Mouse (Mus musculus) retina, adult 2 months (tissue): Measurements from ENCODE around the gene Cask.

Experiments
- DNase-seq: peaks from one replicate; pipeline ENCODE4 v3.0.0-alpha.2; 2012; ENCODE audit warnings: low read depth, low spot score

Cask gene

GRCm38 (mm10) chrX:13631599-13632283 is 219.4 kb downstream of the Cask start, which contains the start of gene Gpr34:
Gene Gpr34 (plus strand): TSS chrX:13632089.
- DNase-seq, result no peak

DNA sequence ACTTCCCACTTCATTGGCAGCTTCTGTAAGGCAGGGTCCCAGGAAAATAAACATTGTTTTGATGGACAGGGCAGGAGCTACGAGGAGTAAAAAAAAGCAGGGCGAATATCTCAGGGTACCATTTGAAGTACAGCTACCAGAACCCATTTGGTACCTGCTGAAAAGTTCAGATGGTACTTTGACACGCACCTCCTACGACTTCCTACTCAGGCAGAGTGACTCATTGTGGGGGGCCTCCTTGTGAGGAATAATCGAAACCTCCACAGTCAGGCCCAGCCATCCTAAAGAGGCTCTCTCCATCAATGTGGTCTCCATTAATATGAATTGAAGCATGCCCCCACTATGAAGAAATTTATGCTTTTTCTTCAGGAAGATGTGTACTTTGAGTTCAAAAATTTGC is 228.5 kb downstream of the Cask start:
- DNase-seq, result no peak

DNA sequence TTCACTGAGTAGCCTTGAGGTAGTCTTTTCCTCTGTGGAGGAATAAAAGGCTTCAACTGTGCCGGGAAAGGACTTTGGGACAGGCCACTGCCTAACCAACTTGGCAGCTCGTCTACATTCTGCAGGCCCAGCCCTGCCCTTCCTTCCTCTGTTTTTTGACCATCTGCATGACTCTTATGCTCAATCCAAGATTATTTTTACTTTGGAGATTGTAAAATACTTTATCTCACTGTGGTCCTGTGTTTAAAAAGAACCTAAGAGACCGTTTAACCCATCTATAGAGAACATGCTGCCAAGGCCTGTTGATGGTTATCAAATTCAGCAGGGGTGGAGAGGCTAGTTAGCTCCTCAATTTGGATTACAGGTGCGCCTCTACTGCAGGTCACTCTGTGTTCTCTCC is 229.7 kb downstream of the Cask start:
- DNase-seq, result no peak

- no peak for DNase-seq
These were observed 232.7 kb downstream of the Cask start for GRCm38 (mm10) chrX:13618476-13618875.

GRCm38 (mm10) chrX:13617294-13617693 is 233.9 kb downstream of the Cask start:
- DNase-seq, result no peak

DNA sequence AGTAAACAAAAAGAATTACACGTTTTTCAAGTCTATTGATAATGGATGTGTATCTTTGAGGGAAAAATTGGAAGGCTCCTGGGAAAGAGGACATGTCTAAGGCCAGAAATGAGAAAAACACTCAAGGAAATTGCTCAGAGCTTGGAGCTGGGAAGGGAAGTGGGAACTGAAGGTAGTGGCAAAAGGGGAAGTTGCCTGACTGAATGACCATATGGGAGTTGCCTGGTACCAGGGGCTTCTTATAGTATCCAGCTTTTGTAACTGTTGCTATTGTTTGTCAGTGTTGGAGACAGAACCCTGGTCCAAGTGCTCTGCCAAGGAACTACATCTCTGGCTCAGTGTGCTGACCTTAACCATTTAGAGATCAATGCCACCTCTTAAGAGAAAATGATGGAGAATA is 234.4 kb downstream of the Cask start:
- DNase-seq, result no peak

DNA sequence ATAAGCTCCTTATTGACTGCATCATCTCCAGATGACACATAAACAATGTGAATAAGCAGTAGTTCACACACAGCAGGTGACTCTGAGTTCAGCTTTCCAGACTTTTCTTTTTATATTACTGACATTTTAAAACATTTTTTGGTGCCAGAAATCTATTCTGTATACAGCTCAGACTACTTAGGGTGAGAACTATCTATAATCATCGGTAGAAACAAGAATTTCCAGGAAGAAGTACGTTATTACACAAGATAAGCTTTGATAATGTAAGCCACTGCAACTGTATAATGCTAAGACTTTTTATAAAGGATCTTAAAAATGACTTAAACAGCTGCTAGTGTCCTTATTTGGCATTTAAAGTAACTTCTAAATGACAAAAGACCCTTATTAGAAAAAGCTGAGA is 239.1 kb downstream of the Cask start:
- no peak for DNase-seq

GRCm38 (mm10) chrX:13611114-13611513 is 240.1 kb downstream of the Cask start:
- no peak for DNase-seq

GRCm38 (mm10) chrX:13607752-13608151 is 243.4 kb downstream of the Cask start:
- no peak for DNase-seq

GRCm38 (mm10) chrX:13606741-13607140 is 244.4 kb downstream of the Cask start:
- no peak for DNase-seq

GRCm38 (mm10) chrX:13599966-13600365 is 251.2 kb downstream of the Cask start:
- no peak for DNase-seq

DNA sequence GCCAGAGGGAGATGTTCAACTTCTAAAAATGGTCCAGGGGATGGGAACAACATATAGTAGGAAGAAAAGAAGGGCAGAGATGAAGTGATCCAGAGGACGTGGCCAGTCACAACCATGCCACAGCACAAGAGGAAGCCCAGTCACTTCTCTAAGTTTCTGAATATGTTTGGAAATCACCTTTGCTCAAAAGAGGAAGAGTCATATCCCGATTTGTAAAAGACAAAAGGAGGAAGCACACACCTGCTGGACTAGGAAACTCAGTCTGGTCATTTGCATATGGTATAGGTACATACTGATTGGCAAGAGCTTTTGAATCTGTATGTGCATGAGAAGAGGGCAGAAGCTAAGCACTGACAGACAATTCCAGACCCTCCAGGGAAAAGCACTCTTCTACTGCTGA is 251.8 kb downstream of the Cask start:
- no peak for DNase-seq

- no peak for DNase-seq
These were observed 273.5 kb downstream of the Cask start for GRCm38 (mm10) chrX:13577647-13578046.

DNA sequence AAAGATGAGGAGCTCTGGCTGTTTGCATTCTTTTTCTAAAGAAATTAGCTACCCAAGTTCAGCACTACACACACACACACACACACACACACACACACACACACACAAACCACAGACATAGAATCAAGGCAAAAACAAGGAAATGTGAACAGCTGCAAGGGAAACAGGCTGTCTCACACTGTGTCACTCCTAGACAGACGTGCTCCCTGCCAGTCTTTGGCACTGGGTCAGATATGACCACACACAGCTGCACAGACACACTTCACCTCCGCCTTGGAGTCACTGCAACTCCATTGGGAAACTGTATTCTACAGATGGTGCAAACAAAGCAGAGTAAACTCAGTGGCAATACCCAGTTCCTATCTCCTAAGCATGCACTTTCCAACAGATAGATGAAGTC is 274.6 kb downstream of the Cask start:
- DNase-seq, result no peak

- DNase-seq, result no peak
These were observed 276.3 kb downstream of the Cask start for GRCm38 (mm10) chrX:13574872-13575271.

- no peak for DNase-seq
These were observed 276.9 kb downstream of the Cask start for GRCm38 (mm10) chrX:13574298-13574697.

DNA sequence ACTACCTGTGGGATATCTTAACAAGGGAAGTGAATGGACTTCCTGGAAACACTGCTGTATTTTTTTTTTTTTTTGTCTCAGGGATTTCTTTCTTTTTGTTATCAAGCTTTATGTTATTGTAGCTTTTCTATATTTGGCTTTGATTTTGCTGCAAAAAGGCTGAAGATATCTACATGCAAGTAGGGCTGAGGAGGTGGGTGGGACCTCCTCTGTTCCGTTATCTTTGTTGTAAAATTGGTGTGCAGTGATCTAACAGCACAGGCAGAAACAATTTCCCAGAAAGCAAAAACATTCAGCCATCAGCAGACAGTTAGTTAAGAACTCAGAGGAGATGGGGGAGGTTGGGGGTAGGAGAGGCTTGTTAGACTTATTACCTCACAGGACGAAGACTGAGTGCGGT is 296.7 kb downstream of the Cask start:
- DNase-seq, result no peak

GRCm38 (mm10) chrX:13552288-13552687 is 298.9 kb downstream of the Cask start:
- DNase-seq, result no peak

- no peak for DNase-seq
These were observed 299.6 kb downstream of the Cask start for GRCm38 (mm10) chrX:13551566-13551965.

GRCm38 (mm10) chrX:13549100-13549499 is 302.1 kb downstream of the Cask start:
- DNase-seq, result no peak

- no peak for DNase-seq
These were observed 329.9 kb downstream of the Cask start for GRCm38 (mm10) chrX:13521288-13521687.

DNA sequence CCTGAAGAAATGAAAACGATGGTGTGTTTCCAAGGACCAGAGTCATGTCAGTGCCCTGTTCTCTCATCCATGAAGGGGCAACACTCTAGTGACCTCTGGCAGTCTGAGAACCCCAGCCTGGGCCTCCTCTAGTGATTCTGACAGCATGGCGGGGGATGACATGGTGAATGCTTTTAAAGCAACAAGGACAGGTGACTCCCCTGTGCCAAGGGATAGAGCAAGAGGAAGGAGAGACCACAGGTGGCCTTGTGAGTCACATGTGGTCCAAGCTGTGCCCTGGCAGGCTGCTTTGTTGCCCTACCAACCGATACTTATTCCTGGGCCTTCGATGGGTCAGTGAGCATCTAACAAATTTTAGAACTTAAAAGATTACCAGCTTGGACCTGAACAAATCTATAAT is 330.6 kb downstream of the Cask start:
- DNase-seq, result no peak

DNA sequence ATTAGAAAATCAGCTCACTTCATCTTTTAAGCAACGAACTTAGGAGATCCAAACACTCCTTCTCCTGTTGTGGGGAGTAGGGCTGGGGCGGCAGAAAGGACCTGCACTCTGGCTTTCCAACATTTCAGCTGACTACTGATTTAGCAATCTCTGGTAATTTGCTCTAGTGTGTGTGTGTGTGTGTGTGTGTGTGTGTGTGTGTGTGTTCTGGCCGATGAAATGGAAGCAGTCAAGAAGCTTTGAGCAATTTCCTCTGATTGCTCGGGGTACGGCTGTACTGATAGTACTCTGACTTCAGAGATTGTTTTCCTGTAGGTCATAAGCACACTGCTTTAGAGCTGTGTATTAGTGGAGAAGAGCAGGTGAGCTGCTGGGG is 331.8 kb downstream of the Cask start:
- DNase-seq, result no peak

GRCm38 (mm10) chrX:13518781-13519407 is 332.3 kb downstream of the Cask start:
- DNase-seq, result no peak
